Mouse (Mus musculus): Measurements from ENCODE around the gene Slc39a8.

GRCm38 (mm10) chr3:135828000-135828399 lies 2.9 kb downstream of the Slc39a8 start:
- TF ChIP-seq TAL1 (IDR thresholded peaks at IDR 0.05; ENCODE audit: low read length) (peak; percentile 30; the same call in 1 of the 3 replicates), GATA1 (IDR thresholded peaks at IDR 0.05; ENCODE audit: low read length) (0 out of 2 replicates have a peak, but pooled peaks have one; percentile 22)
